Mouse (Mus musculus) lung, embryonic 16.5 days (tissue): ENCODE measurements at regions not wholly inside any gene's neighbourhood (a gene's known extent, or its start where the extent isn't known, plus 50 kb on each side); places are given as distances from the start of the nearest gene placed in this dataset.

Experiments
- ATAC-seq: fragments of 200-750 bp; cut with Nextera tagmentation; 2 replicates; pipeline ENCODE4 v1.8.0; 2017; ENCODE audit warnings: low read depth, mild to moderate bottlenecking, moderate library complexity
- H3K27ac ChIP-seq: fragments of 300-500 bp; sonication (generic); 2 replicates; pipeline ENCODE4 v1.5.1; 2014; ENCODE audit warnings: mild to moderate bottlenecking, control low read depth, low read length
- H3K27me3 ChIP-seq: fragments of 300-500 bp; sonication (generic); 2 replicates; pipeline ENCODE4 v1.6.1; 2014; ENCODE audit warnings: low read depth, low read length, mixed read lengths; ENCODE audit not compliant: control insufficient read depth, insufficient read depth
- H3K36me3 ChIP-seq: fragments of 300-500 bp; sonication (generic); 2 replicates; pipeline ENCODE4 v1.6.1; 2014; ENCODE audit warnings: low read length; ENCODE audit not compliant: control insufficient read depth, insufficient read depth
- H3K4me1 ChIP-seq: fragments of 300-500 bp; sonication (generic); replicated peaks from 2 replicates; pipeline ENCODE4 v1.6.1; 2014; ENCODE audit warnings: low read length, mixed read lengths; ENCODE audit not compliant: control insufficient read depth, insufficient read depth
- H3K4me2 ChIP-seq: fragments of 300-500 bp; sonication (generic); 2 replicates; pipeline ENCODE4 v1.6.1; 2014; ENCODE audit warnings: low read depth, low read length, control low read depth
- H3K4me3 ChIP-seq: fragments of 300-500 bp; sonication (generic); 2 replicates; pipeline ENCODE4 v1.5.1; 2014; ENCODE audit warnings: mild to moderate bottlenecking, low read length, control low read depth
- H3K9ac ChIP-seq: fragments of 300-500 bp; sonication (generic); 2 replicates; pipeline ENCODE4 v1.6.1; 2014; ENCODE audit warnings: low read length, control low read depth
- H3K9me3 ChIP-seq: fragments of 300-500 bp; sonication (generic); 2 replicates; pipeline ENCODE4 v1.6.1; 2016; ENCODE audit warnings: low read length; ENCODE audit not compliant: control insufficient read depth
- WGBS: fragments of 180-500 bp; shearing (Covaris S2); extraction: QIAGEN DNeasy Blood & Tissue Kit; methylation state at CpG from one replicate; pipeline ENCODE4 v1.1.7; 2014; 5-methylcytosine and 5-hydroxymethylcytosine counted together

DNA sequence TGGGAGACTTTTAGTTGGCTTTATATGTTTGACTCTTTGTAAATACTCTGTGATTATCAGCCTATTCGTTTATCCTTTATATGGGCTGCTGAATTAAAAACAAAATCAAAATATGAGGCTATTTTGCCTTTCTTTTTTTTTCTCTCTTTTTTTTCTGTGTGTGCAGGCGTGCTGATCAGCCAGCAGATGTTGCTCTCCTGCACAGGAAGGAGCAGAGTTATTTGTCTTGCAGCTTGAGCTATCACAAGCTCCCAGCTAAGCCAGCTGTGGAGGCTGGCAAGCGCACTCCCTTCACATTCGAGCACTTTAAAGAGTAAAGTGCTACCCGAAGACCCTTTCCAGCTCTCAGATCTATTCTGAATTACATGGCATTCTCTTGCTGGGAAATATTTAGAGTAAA is 926.7 kb upstream of the Sel1l start:
- WGBS, result 31% methylated on average over 5 of the region's 5 CpGs
- Histone ChIP-seq H3K4me1 (no peaks in the 10 kb centered on the region), H3K27me3 (no peaks in the 10 kb centered on the region), H3K36me3 (no peaks in the 10 kb centered on the region), H3K27ac (no peak overlapping the region), H3K9ac (no peak overlapping the region), H3K4me3 (no peak overlapping the region), H3K9me3 (no peaks in the 10 kb centered on the region), H3K4me2 (no peak overlapping the region)
- ATAC-seq, result no peak

DNA sequence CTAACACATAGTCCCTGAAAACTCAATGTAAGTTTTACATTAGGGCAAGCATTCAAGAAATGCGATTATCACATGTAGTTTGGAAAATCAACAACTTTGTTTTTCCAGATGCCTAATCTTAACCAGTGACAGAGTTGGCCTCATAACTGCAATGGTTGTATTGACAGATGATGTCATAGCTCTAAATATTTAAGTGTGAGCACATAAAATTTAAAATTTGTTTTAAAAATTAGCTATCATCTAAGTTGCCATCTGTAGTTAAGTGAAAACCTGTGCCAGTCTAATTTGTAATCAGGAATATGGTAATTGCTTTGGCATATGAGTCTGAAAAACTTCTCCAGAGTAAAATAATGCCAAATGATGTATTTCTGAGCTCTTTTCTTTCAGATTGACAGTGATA is 899.6 kb upstream of the Sel1l start:
- Histone ChIP-seq H3K9me3 (no peaks in the 10 kb centered on the region), H3K4me3 (no peak overlapping the region), H3K9ac (no peak overlapping the region), H3K27ac (no peak overlapping the region), H3K4me1 (no peaks in the 10 kb centered on the region), H3K4me2 (no peak overlapping the region), H3K27me3 (no peaks in the 10 kb centered on the region), H3K36me3 (no peaks in the 10 kb centered on the region)
- no peak for ATAC-seq
- 88% methylated on average over 1 of the region's 1 CpGs for WGBS

DNA sequence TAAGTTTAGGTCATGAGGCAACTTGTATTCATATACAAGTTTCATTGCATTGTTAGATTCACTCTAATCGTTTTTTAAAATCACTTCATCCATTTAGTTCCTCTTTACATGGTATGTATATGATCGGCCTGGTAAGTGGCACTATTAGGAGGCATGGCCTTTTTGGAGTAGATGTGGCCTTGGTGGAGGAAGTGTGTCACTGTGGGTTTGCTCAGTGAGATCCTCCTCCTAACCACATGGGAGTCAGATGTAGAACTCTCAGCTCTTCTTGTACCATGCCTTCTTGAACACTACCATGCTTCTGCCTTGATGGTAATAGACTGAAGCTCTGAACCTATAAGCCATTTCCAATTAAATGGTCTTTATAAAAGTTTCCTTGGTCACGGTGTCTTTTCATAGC is 891.9 kb upstream of the Sel1l start:
- Histone ChIP-seq H3K4me2 (no peak overlapping the region), H3K9ac (no peak overlapping the region), H3K4me1 (no peaks in the 10 kb centered on the region), H3K27ac (no peak overlapping the region), H3K9me3 (no peaks in the 10 kb centered on the region), H3K36me3 (no peaks in the 10 kb centered on the region), H3K4me3 (no peak overlapping the region), H3K27me3 (no peaks in the 10 kb centered on the region)
- WGBS, result 70% methylated on average over 3 of the region's 3 CpGs
- ATAC-seq, result no peak

DNA sequence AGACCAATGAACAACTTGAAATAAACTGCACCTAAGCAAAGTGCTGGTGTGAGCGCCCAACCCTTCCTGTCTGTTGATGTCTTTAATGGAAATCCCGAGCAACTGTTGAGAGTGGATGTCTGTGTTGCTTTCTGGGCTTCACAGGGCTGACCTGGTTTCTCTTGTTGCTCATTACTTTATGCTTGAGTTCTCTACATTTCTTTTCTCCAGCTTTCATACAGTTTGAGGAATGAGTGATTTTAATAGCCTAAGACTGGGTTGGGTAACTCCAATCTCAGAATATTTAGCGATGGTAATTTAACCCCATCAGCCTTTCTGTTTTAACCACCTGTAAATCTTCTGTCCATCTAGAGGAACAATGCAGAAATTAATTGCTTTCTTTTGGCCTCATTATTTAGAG is 890.2 kb upstream of the Sel1l start:
- H3K4me3 ChIP-seq, result no peak overlapping the region
- no peak for ATAC-seq
- no peaks in the 10 kb centered on the region for H3K9me3 ChIP-seq
- H3K27ac ChIP-seq, result no peak overlapping the region
- H3K4me1 ChIP-seq, result no peaks in the 10 kb centered on the region
- H3K27me3 ChIP-seq, result no peaks in the 10 kb centered on the region
- H3K4me2 ChIP-seq, result no peak overlapping the region
- H3K36me3 ChIP-seq, result no peaks in the 10 kb centered on the region
- H3K9ac ChIP-seq, result no peak overlapping the region
- WGBS, result 85% methylated on average over 3 of the region's 3 CpGs

DNA sequence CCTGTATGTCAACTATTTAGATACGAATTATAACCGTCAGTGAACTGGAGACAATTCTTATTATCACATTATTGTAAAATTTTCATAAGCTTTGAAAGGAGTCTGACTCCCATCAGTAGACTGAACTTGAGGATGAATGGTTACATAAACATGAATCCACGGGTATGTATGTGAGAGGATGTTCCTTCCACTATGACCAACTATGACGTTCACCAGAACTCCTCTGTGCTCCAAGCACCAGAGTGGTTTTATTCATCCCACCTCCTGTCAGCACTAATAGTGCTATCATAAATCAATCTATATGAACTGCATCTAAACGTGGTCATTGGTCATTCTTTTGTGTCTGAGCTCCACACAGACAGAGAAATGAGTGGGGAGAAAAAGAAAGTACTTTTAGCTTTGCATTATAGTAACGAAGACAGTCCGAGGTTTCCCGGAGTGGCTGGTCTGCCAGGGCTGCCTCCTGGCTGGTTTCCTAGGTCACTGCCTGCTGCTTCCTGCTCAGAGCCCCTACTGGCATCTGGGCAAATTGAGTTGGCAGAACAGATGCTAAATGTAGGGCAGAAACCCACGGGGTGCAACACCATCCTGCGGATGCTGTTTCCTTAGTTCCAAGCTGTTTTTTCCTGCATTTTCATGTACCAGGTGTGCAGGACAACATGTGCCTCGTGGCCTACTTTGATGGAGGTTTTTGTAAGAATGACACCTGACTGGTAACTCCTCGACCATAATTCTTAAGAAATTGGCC is 888.8 kb upstream of the Sel1l start:
- no peaks in the 10 kb centered on the region for H3K9me3 ChIP-seq
- WGBS, result 60% methylated on average over 12 of the region's 12 CpGs
- no peak overlapping the region for H3K4me3 ChIP-seq
- no peak overlapping the region for H3K9ac ChIP-seq
- H3K27ac ChIP-seq, result no peak overlapping the region
- no peaks in the 10 kb centered on the region for H3K4me1 ChIP-seq
- no peaks in the 10 kb centered on the region for H3K27me3 ChIP-seq
- ATAC-seq, result no peak
- no peak overlapping the region for H3K4me2 ChIP-seq
- no peaks in the 10 kb centered on the region for H3K36me3 ChIP-seq

DNA sequence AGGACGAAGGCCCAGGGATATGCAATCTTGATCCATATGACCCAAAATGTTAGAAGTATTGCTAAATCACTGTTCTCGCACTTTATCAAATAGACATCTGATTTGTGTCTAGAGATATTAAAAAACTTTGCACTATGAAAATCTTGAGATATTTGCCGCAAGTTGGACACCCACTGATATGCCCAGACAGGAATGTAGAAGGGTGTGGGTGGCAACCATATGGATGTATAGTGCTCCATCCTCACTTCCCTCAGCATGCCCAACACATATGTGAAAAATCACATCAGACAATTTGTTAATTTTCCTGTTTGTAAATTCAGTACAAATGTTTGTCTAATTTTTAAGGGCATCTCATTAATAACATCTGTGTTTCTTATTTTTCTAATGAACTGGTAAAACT is 874.1 kb upstream of the Sel1l start:
- H3K4me3 ChIP-seq, result no peak overlapping the region
- no peak overlapping the region for H3K9ac ChIP-seq
- H3K9me3 ChIP-seq, result no peaks in the 10 kb centered on the region
- 76% methylated on average over 3 of the region's 3 CpGs for WGBS
- no peak overlapping the region for H3K4me2 ChIP-seq
- H3K27me3 ChIP-seq, result no peaks in the 10 kb centered on the region
- ATAC-seq, result no peak
- H3K27ac ChIP-seq, result no peak overlapping the region
- no peaks in the 10 kb centered on the region for H3K36me3 ChIP-seq
- no peaks in the 10 kb centered on the region for H3K4me1 ChIP-seq

DNA sequence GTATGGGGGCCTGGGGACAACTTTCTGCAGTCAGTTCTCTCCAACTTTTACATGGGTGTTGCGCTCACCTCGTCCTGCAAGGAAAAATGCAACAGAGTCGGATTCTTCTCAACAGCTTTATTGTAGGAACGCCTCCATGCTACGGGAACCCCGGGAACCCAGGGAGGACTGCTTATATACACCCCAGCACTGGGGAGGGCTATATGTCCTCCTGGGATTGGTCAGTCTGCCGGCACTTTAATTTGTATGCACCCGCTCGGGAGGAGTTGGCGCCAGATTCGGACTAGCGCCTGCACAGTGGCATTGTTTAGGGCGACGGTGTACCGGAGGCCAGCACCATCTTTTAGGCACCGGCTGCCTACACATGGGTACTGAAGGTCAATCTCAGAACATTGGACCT is 864.5 kb upstream of the Sel1l start:
- H3K4me2 ChIP-seq, result no peak overlapping the region
- H3K4me1 ChIP-seq, result no peaks in the 10 kb centered on the region
- no peak overlapping the region for H3K4me3 ChIP-seq
- 90% methylated on average over 16 of the region's 16 CpGs for WGBS
- H3K27ac ChIP-seq, result no peak overlapping the region
- no peaks in the 10 kb centered on the region for H3K9me3 ChIP-seq
- H3K9ac ChIP-seq, result no peak overlapping the region
- H3K36me3 ChIP-seq, result no peaks in the 10 kb centered on the region
- H3K27me3 ChIP-seq, result no peaks in the 10 kb centered on the region
- ATAC-seq, result no peak

DNA sequence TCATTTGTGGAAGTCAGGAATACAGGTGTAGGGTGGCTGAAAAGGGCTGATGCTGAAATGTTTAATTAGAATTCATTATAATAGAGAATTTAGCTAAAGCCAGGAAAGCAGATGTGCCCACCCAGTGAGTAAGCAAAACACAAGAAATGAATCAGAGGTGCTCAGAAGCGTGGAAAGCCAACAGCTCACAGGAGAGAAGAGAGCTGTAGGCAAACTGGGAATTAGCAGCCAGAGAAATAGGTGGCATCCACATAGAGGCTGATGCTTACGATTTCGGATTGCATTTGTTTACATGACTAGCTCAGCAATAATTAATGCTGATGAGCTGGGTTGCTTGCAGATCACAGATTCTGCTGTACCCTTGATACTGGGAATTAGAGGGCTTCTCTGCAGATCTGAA is 859.5 kb upstream of the Sel1l start:
- no peak overlapping the region for H3K4me3 ChIP-seq
- H3K4me1 ChIP-seq, result no peaks in the 10 kb centered on the region
- H3K27me3 ChIP-seq, result no peaks in the 10 kb centered on the region
- no peak overlapping the region for H3K27ac ChIP-seq
- no peaks in the 10 kb centered on the region for H3K36me3 ChIP-seq
- no peaks in the 10 kb centered on the region for H3K9me3 ChIP-seq
- no peak overlapping the region for H3K9ac ChIP-seq
- no peak for ATAC-seq
- H3K4me2 ChIP-seq, result no peak overlapping the region
- 43% methylated on average over 3 of the region's 3 CpGs for WGBS

DNA sequence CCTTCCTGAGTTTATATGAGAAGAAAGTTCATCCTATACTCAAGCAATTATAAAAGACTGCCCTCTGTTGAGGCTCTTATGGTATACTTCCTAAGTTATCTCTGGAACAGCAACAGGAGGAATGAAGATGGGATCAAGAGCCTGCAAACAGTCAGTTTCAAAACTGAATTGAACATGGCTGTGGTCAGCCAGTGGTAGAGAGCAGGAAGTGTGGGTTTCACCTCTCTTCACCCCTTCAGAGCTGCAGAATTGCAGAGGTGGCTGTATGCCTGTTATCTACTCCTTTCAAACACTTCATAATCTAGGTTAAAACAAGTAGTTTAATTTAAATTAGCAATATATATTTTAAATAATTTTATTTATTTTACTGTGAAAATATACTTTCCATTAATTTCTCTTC is 854.8 kb upstream of the Sel1l start:
- no peak overlapping the region for H3K27ac ChIP-seq
- H3K36me3 ChIP-seq, result no peaks in the 10 kb centered on the region
- H3K9ac ChIP-seq, result no peak overlapping the region
- no peak overlapping the region for H3K4me2 ChIP-seq
- no peaks in the 10 kb centered on the region for H3K27me3 ChIP-seq
- H3K9me3 ChIP-seq, result no peaks in the 10 kb centered on the region
- H3K4me1 ChIP-seq, result no peaks in the 10 kb centered on the region
- H3K4me3 ChIP-seq, result no peak overlapping the region
- no peak for ATAC-seq

DNA sequence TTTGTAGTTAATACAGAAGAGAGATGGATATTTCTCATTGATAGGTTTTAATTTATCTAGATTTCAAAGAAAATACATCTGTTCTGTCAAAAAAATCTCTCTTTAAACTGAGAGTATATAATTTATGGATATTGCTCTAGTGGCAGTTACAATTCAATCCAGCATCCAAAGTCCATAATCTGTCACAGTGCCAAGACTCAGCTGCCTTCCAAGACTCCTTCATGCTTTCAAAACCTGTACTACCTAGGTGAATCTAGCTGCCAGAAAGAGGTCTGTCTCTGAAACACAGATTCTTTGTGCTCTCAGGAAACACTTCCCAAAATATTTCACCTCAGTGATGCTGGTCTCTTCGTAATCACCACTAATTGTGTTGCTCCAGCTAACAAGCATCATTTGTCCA is 844.0 kb upstream of the Sel1l start:
- H3K4me2 ChIP-seq, result no peak overlapping the region
- no peaks in the 10 kb centered on the region for H3K36me3 ChIP-seq
- H3K9ac ChIP-seq, result no peak overlapping the region
- H3K4me1 ChIP-seq, result no peaks in the 10 kb centered on the region
- no peak overlapping the region for H3K4me3 ChIP-seq
- no peaks in the 10 kb centered on the region for H3K9me3 ChIP-seq
- no peak for ATAC-seq
- 76% methylated on average over 1 of the region's 1 CpGs for WGBS
- no peak overlapping the region for H3K27ac ChIP-seq
- H3K27me3 ChIP-seq, result no peaks in the 10 kb centered on the region
